Mouse (Mus musculus) heart, embryonic 12.5 days (tissue): ENCODE results near the gene 5430419D17Rik. TPM values are rescaled to one million over a fixed set of nuclear protein-coding genes. Genes with fewer than 3 reads are reported as not detected.

Experiments used
- polyA plus RNA-seq: library from polyadenylated mRNA; unstranded; fragments of >200 nt; fragmentation: Nextera tagmentation; extraction: Ambion mirVana; gene quantifications from 2 replicates; pipeline ENCODE4 v1.2.1, GENCODE M21; 2016

5430419D17Rik gene
- polyA plus RNA-seq, 1 experiment from 2014 or later = 0.27 TPM

Other genes starting within 250 kb of the 5430419D17Rik start
- 72.8 and 75.2 TPM in 2 replicates for gene Htra1, start 238.3 kb upstream of the 5430419D17Rik start, polyA plus RNA-seq
- 0.37 TPM in 1 of 2 replicates, not detected in the other for gene Dmbt1, start 142.3 kb upstream of the 5430419D17Rik start, polyA plus RNA-seq
- gene 4933402N03Rik, start 28.1 kb upstream of the 5430419D17Rik start, polyA plus RNA-seq = not detected in 2 replicates
- gene Cuzd1, start 147.9 kb downstream of the 5430419D17Rik start, polyA plus RNA-seq = 0.62 and 0.91 TPM in 2 replicates
- gene Fam24b, start 155.1 kb downstream of the 5430419D17Rik start, polyA plus RNA-seq = not detected in 2 replicates
- gene Fam24a, start 159.5 kb downstream of the 5430419D17Rik start, polyA plus RNA-seq = not detected in 2 replicates
- 17.7 and 20.3 TPM in 2 replicates for gene 2310057M21Rik, start 188.4 kb downstream of the 5430419D17Rik start, polyA plus RNA-seq
- 86.6 and 96.7 TPM in 2 replicates for gene Pstk, start 196.7 kb downstream of the 5430419D17Rik start, polyA plus RNA-seq
- 12.0 and 14.3 TPM in 2 replicates for gene Ikzf5, start 236.1 kb downstream of the 5430419D17Rik start, polyA plus RNA-seq
- gene Acadsb, start 236.2 kb downstream of the 5430419D17Rik start, polyA plus RNA-seq = 87.4 and 87.6 TPM in 2 replicates